21 mouse cellular contexts compared by ENCODE assay signal in genomic region chr16:90137175-90137574, GRCm38 (mm10). TPM values are rescaled to one million over a fixed set of nuclear protein-coding genes. Genes with fewer than 3 reads are reported as not detected.
A peak's percentile ranks its signal among the peaks of the same experiment; 100 is the strongest.
DNase-seq lines count a peak whose midpoint lies in the region; ATAC-seq and TF ChIP-seq lines count a peak whose summit lies in the region.
"Had no signal": no experiment of that assay in that cellular context is flagged by ENCODE, and none has a peak within 500 bp of the region (broad histone marks: within the 10 kb centered on the region; RNA-seq: fewer than 3 reads in every experiment).

No protein-coding gene starts in this region.

- H3K27me3 ChIP-seq in liver, embryonic 16.5 days (ENCODE audit: control insufficient read depth, insufficient read depth, low read depth, low read length): peaks cover 8% of the 10 kb centered on the region
- no peaks in the 10 kb centered on the region for H3K27me3 ChIP-seq in liver, embryonic 11.5 days (replicated peaks; ENCODE audit: control insufficient read depth, insufficient read depth, low read length)
- H3K27me3 ChIP-seq: embryonic facial prominence, embryonic 15.5 days; forebrain, embryonic 15.5 days; heart, embryonic 13.5 days; hindbrain, embryonic 15.5 days had no signal

- no peak overlapping the region for H3K9ac ChIP-seq in liver, embryonic 16.5 days (ENCODE audit: low read depth, low read length)
- H3K9ac ChIP-seq in liver, embryonic 11.5 days (ENCODE audit: low read depth, low read length): no peak overlapping the region
- H3K9ac ChIP-seq: embryonic facial prominence, embryonic 15.5 days; forebrain, embryonic 15.5 days; heart, embryonic 13.5 days; hindbrain, embryonic 15.5 days had no signal

- peak overlapping the region; percentile 25 for H3K4me3 ChIP-seq in liver, embryonic 16.5 days (ENCODE audit: low read depth, low read length)
- H3K4me3 ChIP-seq in liver, embryonic 11.5 days (ENCODE audit: low read depth, low read length): no peak overlapping the region
- H3K4me3 ChIP-seq in bone marrow, adult 2 months (replicated peaks; ENCODE audit: control insufficient read depth, low read depth, low read length): peak overlapping the region; percentile 84
- H3K4me3 ChIP-seq: embryonic facial prominence, embryonic 15.5 days; erythroblast, embryonic 14.5 days; forebrain, embryonic 15.5 days; gastrocnemius, adult 2 months; heart, embryonic 13.5 days; hindbrain, embryonic 15.5 days had no signal

- TF ChIP-seq POLR2A in bone marrow, adult 2 months (IDR thresholded peaks at IDR 0.05; ENCODE audit: borderline replicate concordance, control insufficient read depth, low read depth, low read length): no peak

- H3K4me1 ChIP-seq in liver, embryonic 16.5 days (ENCODE audit: control insufficient read depth, low read depth, low read length): peaks cover 1% of the 10 kb centered on the region
- peaks cover 10% of the 10 kb centered on the region for H3K4me1 ChIP-seq in liver, embryonic 11.5 days (replicated peaks; ENCODE audit: control insufficient read depth, insufficient read depth, low read length)
- H3K4me1 ChIP-seq in bone marrow, adult 2 months (ENCODE audit: control insufficient read depth, insufficient read depth, low read length): peaks cover 1% of the 10 kb centered on the region; the same call in 1 of the 2 replicates

- no peaks in the 10 kb centered on the region for H3K9me3 ChIP-seq in liver, embryonic 16.5 days (replicated peaks; ENCODE audit: control insufficient read depth, low read length)
- H3K9me3 ChIP-seq in liver, embryonic 11.5 days (ENCODE audit: control insufficient read depth, low read length): no peaks in the 10 kb centered on the region
- H3K9me3 ChIP-seq: embryonic facial prominence, embryonic 15.5 days; forebrain, embryonic 15.5 days; heart, embryonic 13.5 days; hindbrain, embryonic 15.5 days had no signal

- no peak overlapping the region for H3K27ac ChIP-seq in liver, embryonic 16.5 days (ENCODE audit: low read length)
- H3K27ac ChIP-seq in liver, embryonic 11.5 days (ENCODE audit: low read depth, low read length): no peak overlapping the region
- 0 out of 2 replicates have a peak overlapping the region, but pooled peaks have one; percentile 53 for H3K27ac ChIP-seq in bone marrow, adult 2 months (ENCODE audit: control insufficient read depth, insufficient read depth, low read depth, low read length, poor library complexity)
- H3K27ac ChIP-seq: embryonic facial prominence, embryonic 15.5 days; forebrain, embryonic 15.5 days; gastrocnemius, adult 2 months; heart, embryonic 13.5 days; hindbrain, embryonic 15.5 days had no signal

- no peak overlapping the region for H3K4me2 ChIP-seq in liver, embryonic 16.5 days (ENCODE audit: low read depth, low read length)
- H3K4me2 ChIP-seq in liver, embryonic 11.5 days: no peak overlapping the region
- H3K4me2 ChIP-seq: embryonic facial prominence, embryonic 15.5 days; forebrain, embryonic 15.5 days; heart, embryonic 13.5 days; hindbrain, embryonic 15.5 days had no signal

- TF ChIP-seq CTCF in bone marrow, adult 2 months (IDR thresholded peaks at IDR 0.05; ENCODE audit: control insufficient read depth, insufficient read depth, low read length): no peak

- peak; percentile 13 for ATAC-seq in liver, embryonic 16.5 days (ENCODE audit: low read depth)
- no peak for ATAC-seq in liver, embryonic 11.5 days (replicated peaks; ENCODE audit: low FRiP score)
- ATAC-seq in megakaryocyte, adult 5-6 weeks (ENCODE audit: poor library complexity, severe bottlenecking): peak; percentile 58
- ATAC-seq in activated CD4-positive, CD25-positive, alpha-beta regulatory T cell, adult 4 months: no peak
- ATAC-seq: forebrain, embryonic 15.5 days had no signal

- no peaks in the 10 kb centered on the region for H3K36me3 ChIP-seq in liver, embryonic 16.5 days (ENCODE audit: control insufficient read depth, insufficient read depth)
- no peaks in the 10 kb centered on the region for H3K36me3 ChIP-seq in liver, embryonic 11.5 days (ENCODE audit: control insufficient read depth, insufficient read depth, low read length)
- H3K36me3 ChIP-seq: embryonic facial prominence, embryonic 15.5 days; forebrain, embryonic 15.5 days; G1E; heart, embryonic 13.5 days had no signal

- 69% methylated on average over 23 of the region's 23 CpGs for WGBS in liver, embryonic 16.5 days (ENCODE audit: insufficient replicate concordance)
- 92% methylated on average over 23 of the region's 23 CpGs for WGBS in liver, embryonic 11.5 days
- 34% methylated on average over 23 of the region's 23 CpGs for WGBS in bone marrow, adult 2 months

- no peak for DNase-seq in liver, embryonic 11.5 days (ENCODE audit: low spot score)
- no peak for DNase-seq in thymus, postnatal 25 days
- no peak for DNase-seq in cerebellum, adult 11-12 months
- DNase-seq: adrenal gland, postnatal 14 days; cerebellum, adult 2 months; cerebellum, postnatal 10 days; embryo, embryonic 11 days; gastrocnemius, adult 2 months; gastrocnemius, postnatal 25 days; heart, adult 11 months; heart, postnatal 36 days had no signal

RNA-seq across cellular contexts. Expression of gene Tiam1, which starts 6.4 kb away (rescaled TPM):
- 2.8 and 4.2 TPM in 2 replicates for polyA plus RNA-seq in liver, embryonic 16.5 days (2015; fragmentation: Nextera tagmentation; extraction: Ambion mirVana)
- 10.7 and 17.2 TPM in 2 replicates for polyA plus RNA-seq in liver, embryonic 11.5 days (2014; fragmentation: Nextera tagmentation; extraction: Ambion mirVana)
- 8.3 and 10.7 TPM in 2 replicates for polyA plus RNA-seq in bone marrow, adult 2 months (2011; ENCODE audit: insufficient read depth, insufficient read length, low replicate concordance, missing spikeins)
- 61.3 and 80.9 TPM in 2 replicates for total RNA-seq in megakaryocyte, adult 5-6 weeks (2015)
- 60.0 and 74.7 TPM in 2 replicates for total RNA-seq in megakaryocyte, adult 5-6 weeks (2017)
- 10 to 100 TPM; 49.7 to 53.9 TPM for polyA plus RNA-seq in activated CD4-positive, CD25-positive, alpha-beta regulatory T cell, adult 4 months (2017; shearing (Covaris generic))

Comparison
In these comparisons a context has a peak if more than half of its experiments do, and no peak if none do; other contexts are left out.
1. ATAC-seq: peak in liver, embryonic 16.5 days (single experiment) and megakaryocyte, adult 5-6 weeks (single experiment); none in liver, embryonic 11.5 days (single experiment) and activated CD4-positive, CD25-positive, alpha-beta regulatory T cell, adult 4 months (single experiment).